Mouse (Mus musculus) hindbrain, embryonic 16.5 days (tissue): ENCODE measurements around the gene Rab26. TPM values are rescaled to one million over a fixed set of nuclear protein-coding genes. Genes with fewer than 3 reads are reported as not detected.

Source experiments
- ATAC-seq: fragments of 200-750 bp; cut with Nextera tagmentation; 2 replicates; pipeline ENCODE4 v1.8.0; 2017; ENCODE audit warnings: moderate TSS enrichment, moderate library complexity
- H3K27ac ChIP-seq: fragments of 300-500 bp; sonication (generic); 2 replicates; pipeline ENCODE4 v1.5.1; 2014; ENCODE audit warnings: low read depth, mild to moderate bottlenecking, control low read depth, low read length, moderate library complexity
- H3K27me3 ChIP-seq: fragments of 300-500 bp; sonication (generic); replicated peaks from 2 replicates; pipeline ENCODE4 v1.6.1; 2014; ENCODE audit warnings: low read length; ENCODE audit not compliant: control insufficient read depth, insufficient read depth
- H3K36me3 ChIP-seq: fragments of 300-500 bp; sonication (generic); 2 replicates; pipeline ENCODE4 v1.6.1; 2014; ENCODE audit warnings: mild to moderate bottlenecking, low read length, moderate library complexity, mixed read lengths; ENCODE audit not compliant: control insufficient read depth, insufficient read depth
- H3K4me1 ChIP-seq: fragments of 300-500 bp; sonication (generic); 2 replicates; pipeline ENCODE4 v1.6.1; 2014; ENCODE audit warnings: low read depth, low read length; ENCODE audit not compliant: control insufficient read depth, insufficient read depth
- H3K4me2 ChIP-seq: fragments of 300-500 bp; sonication (generic); 2 replicates; pipeline ENCODE4 v1.6.1; 2014; ENCODE audit warnings: mild to moderate bottlenecking, low read length, control low read depth, moderate library complexity
- H3K4me3 ChIP-seq: fragments of 300-500 bp; sonication (generic); 2 replicates; pipeline ENCODE4 v1.5.1; 2014; ENCODE audit warnings: mild to moderate bottlenecking, low read length, control low read depth, moderate library complexity
- H3K9ac ChIP-seq: fragments of 300-500 bp; sonication (generic); 2 replicates; pipeline ENCODE4 v1.6.1; 2014; ENCODE audit warnings: low read depth, mild to moderate bottlenecking, control low read depth, low read length, moderate library complexity
- H3K9me3 ChIP-seq: fragments of 300-500 bp; sonication (generic); 2 replicates; pipeline ENCODE4 v1.6.1; 2014; ENCODE audit warnings: mild to moderate bottlenecking, low read length, moderate library complexity; ENCODE audit not compliant: control insufficient read depth
- WGBS: fragments of 180-500 bp; shearing (Covaris S2); extraction: QIAGEN DNeasy Blood & Tissue Kit; methylation state at CpG from one replicate; pipeline ENCODE4 v1.1.7; 2014; 5-methylcytosine and 5-hydroxymethylcytosine counted together
- polyA plus RNA-seq: library from polyadenylated mRNA; unstranded; fragments of >200 nt; fragmentation: Nextera tagmentation; extraction: Ambion mirVana; gene quantifications from 2 replicates; pipeline ENCODE4 v1.2.1, GENCODE M21; 2015

Rab26 gene
- polyA plus RNA-seq, 1 experiment from 2014 or later = 13.0 TPM

GRCm38 (mm10) chr17:24537536-24537935 is 3.5 kb upstream of the Rab26 start:
- Histone ChIP-seq H3K4me2 (peak overlapping the region; percentile 5; the same call in 1 of the 2 replicates), H3K36me3 (no peaks in the 10 kb centered on the region), H3K27ac (peak overlapping the region; percentile 54; the same call in 1 of the 2 replicates), H3K4me3 (no peak overlapping the region), H3K27me3 (no peaks in the 10 kb centered on the region), H3K9me3 (no peaks in the 10 kb centered on the region), H3K4me1 (peaks cover 12% of the 10 kb centered on the region), H3K9ac (peak overlapping the region; percentile 38)
- peak; percentile 41; the same call in 1 of the 2 replicates for ATAC-seq
- 32% methylated on average over 3 of the region's 3 CpGs for WGBS

- Histone ChIP-seq H3K4me1 (peaks cover 22% of the 10 kb centered on the region), H3K36me3 (no peaks in the 10 kb centered on the region), H3K9ac (no peak overlapping the region), H3K27me3 (no peaks in the 10 kb centered on the region), H3K27ac (no peak overlapping the region), H3K4me3 (no peak overlapping the region), H3K4me2 (no peak overlapping the region), H3K9me3 (no peaks in the 10 kb centered on the region)
- WGBS = 64% methylated on average over 5 of the region's 5 CpGs
- ATAC-seq = no peak
Measured at GRCm38 (mm10) chr17:24535300-24535699, 1.3 kb upstream of the Rab26 start.

GRCm38 (mm10) chr17:24533099-24533992 is 664 bp downstream of the Rab26 start:
- no peaks in the 10 kb centered on the region for H3K9me3 ChIP-seq
- H3K27me3 ChIP-seq = no peaks in the 10 kb centered on the region
- peak; percentile 59 for ATAC-seq
- H3K4me3 ChIP-seq = peak overlapping the region; percentile 39
- H3K27ac ChIP-seq = no peak overlapping the region; the same call in 1 of the 2 replicates
- peak overlapping the region; percentile 76 for H3K4me2 ChIP-seq
- H3K9ac ChIP-seq = peak overlapping the region; percentile 59
- H3K4me1 ChIP-seq = peaks cover 38% of the 10 kb centered on the region
- H3K36me3 ChIP-seq = no peaks in the 10 kb centered on the region
- WGBS = 10% methylated on average over 36 of the region's 53 CpGs

- H3K27ac ChIP-seq = no peak overlapping the region
- WGBS = 80% methylated on average over 7 of the region's 7 CpGs
- ATAC-seq = no peak
- no peak overlapping the region for H3K4me2 ChIP-seq
- no peaks in the 10 kb centered on the region for H3K9me3 ChIP-seq
- H3K4me1 ChIP-seq = peaks cover 35% of the 10 kb centered on the region
- no peaks in the 10 kb centered on the region for H3K36me3 ChIP-seq
- H3K4me3 ChIP-seq = no peak overlapping the region
- no peaks in the 10 kb centered on the region for H3K27me3 ChIP-seq
- 0 out of 2 replicates have a peak overlapping the region, but pooled peaks have one; percentile 18 for H3K9ac ChIP-seq
Measured at GRCm38 (mm10) chr17:24532045-24532444, 2.0 kb downstream of the Rab26 start.

GRCm38 (mm10) chr17:24531064-24531463 is 2.9 kb downstream of the Rab26 start:
- Histone ChIP-seq H3K27ac (no peak overlapping the region), H3K4me2 (no peak overlapping the region), H3K27me3 (no peaks in the 10 kb centered on the region), H3K4me3 (no peak overlapping the region), H3K36me3 (no peaks in the 10 kb centered on the region; the same call in 1 of the 2 replicates), H3K4me1 (peaks cover 45% of the 10 kb centered on the region), H3K9ac (no peak overlapping the region), H3K9me3 (no peaks in the 10 kb centered on the region)
- no peak for ATAC-seq
- 61% methylated on average over 3 of the region's 3 CpGs for WGBS

- Histone ChIP-seq H3K27ac (no peak overlapping the region), H3K27me3 (no peaks in the 10 kb centered on the region), H3K4me1 (peaks cover 47% of the 10 kb centered on the region), H3K36me3 (no peaks in the 10 kb centered on the region; the same call in 1 of the 2 replicates), H3K9ac (peak overlapping the region; percentile 70), H3K9me3 (no peaks in the 10 kb centered on the region), H3K4me3 (no peak overlapping the region), H3K4me2 (peak overlapping the region; percentile 71)
- no peak for ATAC-seq
- 29% methylated on average over 8 of the region's 8 CpGs for WGBS
Measured at GRCm38 (mm10) chr17:24530361-24531050, 3.5 kb downstream of the Rab26 start.

GRCm38 (mm10) chr17:24529883-24530282 is 4.1 kb downstream of the Rab26 start:
- Histone ChIP-seq H3K36me3 (no peaks in the 10 kb centered on the region; the same call in 1 of the 2 replicates), H3K9ac (peak overlapping the region; percentile 70), H3K9me3 (no peaks in the 10 kb centered on the region), H3K4me1 (peaks cover 51% of the 10 kb centered on the region), H3K4me2 (peak overlapping the region; percentile 71), H3K4me3 (peak overlapping the region; percentile 94), H3K27ac (no peak overlapping the region), H3K27me3 (no peaks in the 10 kb centered on the region)
- ATAC-seq = no peak
- WGBS = 19% methylated on average over 5 of the region's 5 CpGs

- no peaks in the 10 kb centered on the region for H3K27me3 ChIP-seq
- no peaks in the 10 kb centered on the region; the same call in 1 of the 2 replicates for H3K36me3 ChIP-seq
- H3K4me3 ChIP-seq = peak overlapping the region; percentile 94
- peak overlapping the region; percentile 78; the same call in 1 of the 2 replicates for H3K27ac ChIP-seq
- no peak for ATAC-seq
- peak overlapping the region; percentile 70 for H3K9ac ChIP-seq
- 1% methylated on average over 4 of the region's 4 CpGs for WGBS
- H3K9me3 ChIP-seq = no peaks in the 10 kb centered on the region
- peak overlapping the region; percentile 71 for H3K4me2 ChIP-seq
- peaks cover 51% of the 10 kb centered on the region for H3K4me1 ChIP-seq
Measured at GRCm38 (mm10) chr17:24529007-24529451, 5.0 kb downstream of the Rab26 start.

GRCm38 (mm10) chr17:24528560-24528918 is 5.5 kb downstream of the Rab26 start:
- peaks cover 51% of the 10 kb centered on the region for H3K4me1 ChIP-seq
- WGBS = under 1% methylated on average over 8 of the region's 8 CpGs
- no peaks in the 10 kb centered on the region for H3K27me3 ChIP-seq
- no peaks in the 10 kb centered on the region; the same call in 1 of the 2 replicates for H3K36me3 ChIP-seq
- H3K9me3 ChIP-seq = no peaks in the 10 kb centered on the region
- H3K4me3 ChIP-seq = peak overlapping the region; percentile 94
- no peak for ATAC-seq
- H3K27ac ChIP-seq = peak overlapping the region; percentile 78
- peak overlapping the region; percentile 71 for H3K4me2 ChIP-seq
- peak overlapping the region; percentile 70 for H3K9ac ChIP-seq
